Mouse (Mus musculus) forebrain, embryonic 15.5 days (tissue): ENCODE measurements around the gene Ddx5. TPM values are rescaled to one million over a fixed set of nuclear protein-coding genes. Genes with fewer than 3 reads are reported as not detected.

Experiments used
- ATAC-seq: fragments of 200-750 bp; cut with Nextera tagmentation; replicated peaks from 2 replicates; pipeline ENCODE4 v1.8.0; 2017; ENCODE audit warnings: mild to moderate bottlenecking, moderate TSS enrichment, moderate library complexity
- H3K27ac ChIP-seq: fragments of 300-500 bp; sonication (generic); replicated peaks from 2 replicates; pipeline ENCODE4 v1.5.1; 2015; ENCODE audit warnings: mild to moderate bottlenecking, inconsistent platforms
- H3K27me3 ChIP-seq: fragments of 300-500 bp; sonication (generic); 2 replicates; pipeline ENCODE4 v1.6.1; 2015; ENCODE audit warnings: inconsistent platforms
- H3K36me3 ChIP-seq: fragments of 300-500 bp; sonication (generic); 2 replicates; pipeline ENCODE4 v1.6.1; 2015; ENCODE audit warnings: mild to moderate bottlenecking, inconsistent platforms
- H3K4me1 ChIP-seq: fragments of 300-500 bp; sonication (generic); 2 replicates; pipeline ENCODE4 v1.6.1; 2015; ENCODE audit warnings: inconsistent platforms
- H3K4me2 ChIP-seq: fragments of 300-500 bp; sonication (generic); replicated peaks from 2 replicates; pipeline ENCODE4 v1.6.1; 2015; ENCODE audit warnings: mild to moderate bottlenecking, inconsistent platforms
- H3K4me3 ChIP-seq: fragments of 300-500 bp; sonication (generic); 2 replicates; pipeline ENCODE4 v1.5.1; 2015; ENCODE audit warnings: mild to moderate bottlenecking, inconsistent platforms
- H3K9ac ChIP-seq: fragments of 300-500 bp; sonication (generic); replicated peaks from 2 replicates; pipeline ENCODE4 v1.6.1; 2015; ENCODE audit warnings: mild to moderate bottlenecking, inconsistent platforms
- H3K9me3 ChIP-seq: fragments of 300-500 bp; sonication (generic); 2 replicates; pipeline ENCODE4 v1.6.1; 2016; ENCODE audit warnings: inconsistent platforms
- WGBS: fragments of 180-500 bp; shearing (Covaris S2); methylation state at CpG from one replicate; pipeline ENCODE4 v1.1.7; 2015; ENCODE audit warnings: mixed read lengths; 5-methylcytosine and 5-hydroxymethylcytosine counted together
- polyA plus RNA-seq: library from polyadenylated mRNA; unstranded; fragments of >200 nt; fragmentation: Nextera tagmentation; extraction: Ambion mirVana; gene quantifications from 2 replicates; pipeline ENCODE4 v1.2.1, GENCODE M21; 2015

The Ddx5 gene
- polyA plus RNA-seq, 1 experiment from 2014 or later = 520 TPM

DNA sequence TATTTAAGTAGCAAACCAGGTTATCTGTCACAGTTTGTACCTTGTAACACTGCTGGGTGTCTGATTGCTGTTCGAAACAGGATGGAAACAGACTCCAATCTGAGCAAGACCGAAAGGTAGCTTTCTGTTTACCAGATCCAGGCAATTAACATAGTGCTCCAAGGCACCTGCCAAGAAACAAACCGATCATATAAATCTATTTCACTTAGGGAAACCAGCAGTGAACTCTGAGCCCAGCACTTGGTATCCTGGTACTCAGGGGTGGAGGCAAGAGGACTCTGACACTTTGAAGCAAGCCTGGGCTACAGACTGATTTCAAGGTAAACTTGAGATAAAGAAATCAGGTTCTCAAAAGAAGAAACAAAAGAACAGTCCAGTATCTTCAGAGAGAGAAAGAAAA, 11.6 kb downstream of the Ddx5 start:
- H3K36me3 ChIP-seq = peaks cover 58% of the 10 kb centered on the region
- no peaks in the 10 kb centered on the region for H3K27me3 ChIP-seq
- WGBS = 95% methylated on average over 3 of the region's 3 CpGs
- H3K4me2 ChIP-seq = no peak overlapping the region
- ATAC-seq = no peak
- peaks cover 25% of the 10 kb centered on the region for H3K4me1 ChIP-seq
- H3K4me3 ChIP-seq = no peak overlapping the region
- no peak overlapping the region for H3K27ac ChIP-seq
- 0 out of 2 replicates have a peak overlapping the region, but pooled peaks have one; percentile 10 for H3K9ac ChIP-seq
- H3K9me3 ChIP-seq = no peaks in the 10 kb centered on the region

DNA sequence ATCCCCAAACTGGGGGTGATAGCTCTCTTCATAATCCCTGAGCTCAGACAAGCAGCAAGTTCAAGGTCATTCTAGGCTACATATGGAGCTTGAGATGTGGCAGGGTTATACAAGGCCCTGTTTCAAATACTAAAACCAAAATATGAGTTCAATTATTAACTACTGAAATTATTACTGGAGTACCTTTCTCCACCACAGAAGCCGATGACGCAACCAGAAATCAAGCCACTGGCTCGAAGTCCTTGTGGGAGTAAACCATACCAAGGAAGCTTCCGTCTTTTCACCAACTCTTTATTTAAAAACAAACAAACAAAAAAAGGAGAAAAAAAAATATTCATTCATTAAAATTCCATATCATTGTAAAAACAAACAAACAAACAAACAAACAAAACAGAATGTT, 12.0 kb downstream of the Ddx5 start:
- 97% methylated on average over 4 of the region's 4 CpGs for WGBS

DNA sequence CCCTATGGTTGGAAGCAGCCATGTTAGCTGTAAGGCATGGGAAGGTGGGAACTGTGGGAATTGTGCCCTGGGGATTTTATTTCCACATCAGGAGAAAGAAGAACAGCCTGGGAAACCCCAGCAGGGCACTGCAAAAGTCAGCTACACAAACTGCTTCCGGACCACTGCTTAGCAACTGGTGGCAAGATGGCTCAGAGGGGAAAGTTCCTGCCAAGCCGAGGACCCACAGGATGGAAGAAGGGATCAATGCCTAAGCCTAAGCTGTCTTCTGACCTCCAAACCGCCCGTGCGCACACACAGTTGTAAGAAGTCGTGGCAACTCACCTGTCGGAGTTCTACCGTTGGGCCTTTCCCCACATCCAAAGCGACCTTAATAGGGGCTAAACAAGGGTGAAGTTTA, 15.9 kb downstream of the Ddx5 start:
- Histone ChIP-seq H3K36me3 (peaks cover 55% of the 10 kb centered on the region), H3K4me1 (0 out of 2 replicates have a peak, but pooled peaks cover 3% of the 10 kb centered on the region), H3K4me3 (no peak overlapping the region), H3K9me3 (no peaks in the 10 kb centered on the region), H3K27ac (no peak overlapping the region), H3K4me2 (no peak overlapping the region), H3K27me3 (no peaks in the 10 kb centered on the region), H3K9ac (no peak overlapping the region)
- no peak for ATAC-seq
- 91% methylated on average over 9 of the region's 9 CpGs for WGBS

More for the DNA sequence above, 12.0 kb downstream of the Ddx5 start:
- Histone ChIP-seq H3K4me2 (no peak overlapping the region), H3K4me3 (no peak overlapping the region), H3K4me1 (peaks cover 25% of the 10 kb centered on the region), H3K27me3 (no peaks in the 10 kb centered on the region), H3K27ac (no peak overlapping the region), H3K9ac (no peak overlapping the region), H3K36me3 (peaks cover 58% of the 10 kb centered on the region), H3K9me3 (no peaks in the 10 kb centered on the region)
- no peak for ATAC-seq

DNA sequence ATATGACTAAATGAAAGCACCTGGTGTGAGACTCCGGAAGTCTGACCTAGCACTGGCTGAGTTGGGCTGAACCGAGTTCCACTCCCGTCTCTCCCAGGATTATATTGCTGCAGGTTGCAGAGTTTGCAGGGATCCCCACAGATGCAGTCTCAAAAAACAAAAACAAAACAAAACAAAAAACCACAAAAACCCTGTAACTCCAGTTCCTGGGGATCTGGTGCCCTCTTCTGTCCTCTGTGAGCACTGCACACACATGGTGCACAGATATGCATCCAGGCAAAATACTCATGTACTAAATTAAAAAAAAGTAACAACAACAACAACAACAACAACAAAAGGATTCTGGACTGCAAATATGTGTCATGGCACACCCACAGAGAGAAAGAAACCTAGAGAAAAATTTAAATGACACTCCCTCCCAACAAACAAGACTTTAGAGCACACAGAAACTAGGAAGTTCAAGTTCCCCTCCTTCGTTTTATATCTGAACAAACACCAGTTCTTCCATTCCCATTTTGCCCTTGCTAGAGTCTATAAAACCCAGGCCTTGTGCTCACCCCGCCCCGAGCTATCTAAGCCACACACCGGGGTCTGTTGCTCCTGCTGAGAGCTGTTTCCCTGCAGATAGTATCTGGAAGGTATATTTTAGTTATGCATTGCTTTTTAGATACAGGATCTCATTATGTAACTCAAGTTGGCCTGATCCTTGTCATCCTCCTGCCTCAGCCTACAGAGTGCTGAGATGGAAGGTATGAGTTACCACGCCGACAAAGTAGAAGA, 18.6 kb downstream of the Ddx5 start:
- ATAC-seq = no peak
- Histone ChIP-seq H3K9me3 (no peaks in the 10 kb centered on the region), H3K4me1 (no peaks in the 10 kb centered on the region), H3K27ac (no peak overlapping the region), H3K4me2 (no peak overlapping the region), H3K36me3 (peaks cover 64% of the 10 kb centered on the region), H3K4me3 (no peak overlapping the region), H3K9ac (no peak overlapping the region), H3K27me3 (no peaks in the 10 kb centered on the region)
- 98% methylated on average over 9 of the region's 9 CpGs for WGBS

DNA sequence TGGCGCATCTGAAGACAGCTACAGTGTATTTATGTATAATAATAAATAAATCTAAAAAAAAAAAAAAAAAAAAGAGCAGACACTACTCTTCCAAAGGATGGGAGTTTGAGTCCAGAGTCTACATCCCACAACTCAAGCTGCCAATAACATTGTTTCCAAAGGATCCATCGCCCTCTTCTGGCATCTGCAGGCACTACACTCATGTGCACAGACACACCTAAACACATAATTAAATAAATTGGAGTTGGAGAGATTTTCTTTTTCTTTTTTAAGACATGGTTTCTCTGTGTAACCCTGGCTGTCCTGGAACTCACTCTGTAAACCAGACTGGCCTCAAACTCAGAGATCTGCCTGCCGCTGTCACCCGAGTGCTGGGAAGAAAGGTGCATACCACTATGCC, 21.5 kb downstream of the Ddx5 start:
- Histone ChIP-seq H3K27me3 (no peaks in the 10 kb centered on the region), H3K4me2 (no peak overlapping the region), H3K36me3 (peaks cover 35% of the 10 kb centered on the region), H3K4me1 (no peaks in the 10 kb centered on the region), H3K9ac (no peak overlapping the region), H3K4me3 (no peak overlapping the region), H3K27ac (no peak overlapping the region), H3K9me3 (no peaks in the 10 kb centered on the region)
- ATAC-seq = no peak
- 94% methylated on average over 4 of the region's 4 CpGs for WGBS

DNA sequence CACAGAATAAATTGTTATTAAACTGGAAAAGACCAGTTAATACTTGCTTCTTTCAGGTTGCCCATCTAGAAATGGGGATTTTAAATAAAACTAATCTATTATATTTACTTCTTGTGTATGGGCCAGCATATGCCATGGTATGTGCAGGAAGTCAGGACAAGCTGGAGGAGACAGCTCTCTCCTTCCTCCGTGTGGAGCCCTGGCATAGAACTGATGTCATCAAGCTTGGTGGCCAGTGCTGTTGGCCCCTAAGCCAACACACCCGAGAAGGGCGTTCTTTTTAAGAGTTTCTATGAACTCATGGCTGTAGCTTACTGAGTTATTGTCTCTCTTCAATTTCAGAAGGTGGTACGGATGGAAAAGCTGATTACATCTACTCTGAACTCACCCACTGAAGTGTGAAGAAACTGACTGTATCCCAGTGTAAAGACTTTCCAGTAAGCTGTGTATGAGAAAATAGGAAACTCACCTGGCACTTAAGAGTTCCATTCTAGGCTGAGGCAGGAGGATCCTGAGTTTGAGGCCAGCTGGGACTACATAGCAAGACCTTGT, 22.3 kb downstream of the Ddx5 start:
- Histone ChIP-seq H3K36me3 (peaks cover 29% of the 10 kb centered on the region), H3K27me3 (no peaks in the 10 kb centered on the region), H3K4me3 (no peak overlapping the region), H3K27ac (no peak overlapping the region), H3K4me1 (no peaks in the 10 kb centered on the region), H3K4me2 (no peak overlapping the region), H3K9ac (no peak overlapping the region), H3K9me3 (no peaks in the 10 kb centered on the region)
- WGBS = 90% methylated on average over 4 of the region's 4 CpGs
- ATAC-seq = no peak

DNA sequence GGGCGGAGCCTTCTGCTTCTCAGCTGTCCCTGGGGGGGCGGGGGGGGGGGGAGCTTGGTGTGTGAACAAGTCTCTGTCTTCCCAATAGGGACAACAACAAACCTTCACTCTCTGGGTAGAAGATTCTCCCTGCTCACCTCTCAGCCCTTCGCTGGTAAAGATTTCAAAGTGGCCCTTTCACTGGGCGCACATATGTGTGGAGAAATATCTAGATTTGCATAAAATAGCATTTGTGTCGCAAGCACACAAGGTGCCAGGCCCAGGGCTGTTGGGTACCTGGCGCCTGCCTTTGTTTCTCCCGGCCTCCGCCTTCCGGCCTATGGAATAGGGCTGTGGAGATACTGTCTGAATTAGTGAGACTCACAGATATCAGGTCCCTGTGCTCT, 26.2 kb downstream of the Ddx5 start:
- ATAC-seq = no peak
- Histone ChIP-seq H3K27ac (no peak overlapping the region), H3K9me3 (no peaks in the 10 kb centered on the region), H3K9ac (no peak overlapping the region), H3K36me3 (peaks cover 13% of the 10 kb centered on the region), H3K4me3 (no peak overlapping the region), H3K27me3 (no peaks in the 10 kb centered on the region), H3K4me2 (no peak overlapping the region), H3K4me1 (no peaks in the 10 kb centered on the region)
- 78% methylated on average over 9 of the region's 9 CpGs for whole genome bisulfite sequencing

DNA sequence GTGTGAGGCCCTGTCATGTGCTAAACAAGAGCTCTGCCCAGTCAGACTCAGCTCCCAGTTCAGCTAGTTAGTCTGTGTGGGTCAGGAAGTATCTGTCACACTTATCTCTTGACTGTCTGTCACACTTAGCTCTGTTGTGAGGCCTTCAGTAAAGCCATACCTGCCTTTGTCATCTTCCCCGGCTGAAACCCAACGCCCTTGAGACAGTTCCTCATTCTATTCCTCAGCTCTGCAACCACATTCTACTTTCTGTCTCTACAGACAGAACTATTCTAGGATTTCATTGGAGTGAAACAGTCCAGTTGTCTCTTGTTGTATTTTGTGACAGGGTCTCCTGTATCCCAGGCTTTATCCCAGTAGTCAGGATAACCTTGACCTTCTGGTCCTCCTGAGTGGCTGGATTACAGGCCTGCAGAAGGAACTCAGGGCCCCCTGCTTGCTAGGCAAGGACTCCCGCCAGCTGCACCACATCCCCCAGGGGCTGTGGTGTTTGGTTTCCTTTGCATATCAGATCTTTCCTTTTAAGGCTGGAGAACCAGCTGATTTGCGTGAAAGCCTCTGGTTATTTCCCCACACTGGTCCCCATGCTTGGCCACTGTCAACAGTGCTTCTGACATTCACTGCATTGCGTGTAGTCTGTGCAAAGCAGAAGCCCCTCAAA, 26.7 kb downstream of the Ddx5 start:
- Histone ChIP-seq H3K36me3 (peaks cover 8% of the 10 kb centered on the region), H3K27me3 (no peaks in the 10 kb centered on the region), H3K4me1 (no peaks in the 10 kb centered on the region), H3K9me3 (no peaks in the 10 kb centered on the region), H3K4me3 (no peak overlapping the region), H3K9ac (no peak overlapping the region), H3K4me2 (no peak overlapping the region), H3K27ac (no peak overlapping the region)
- WGBS = 60% methylated on average over 5 of the region's 5 CpGs
- ATAC-seq = no peak

DNA sequence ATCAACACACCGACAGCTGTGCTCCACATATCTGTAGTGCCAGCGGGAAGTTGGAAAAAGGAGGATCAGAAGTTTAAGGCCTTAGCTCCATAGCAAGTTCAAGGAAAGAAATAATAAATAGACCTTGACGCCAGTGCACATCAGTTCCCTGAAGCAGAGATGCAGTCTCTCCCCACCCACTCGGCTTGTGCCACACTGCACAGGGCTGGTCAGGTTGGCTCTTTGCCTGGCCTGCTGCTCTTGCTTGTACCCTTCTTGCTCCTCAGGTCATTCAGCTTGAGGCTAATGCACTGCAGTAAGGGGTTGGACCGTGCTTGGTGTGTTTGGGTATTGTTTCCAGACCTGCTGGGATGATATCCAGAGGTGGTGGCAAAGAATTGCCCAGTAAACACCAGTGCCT, 28.5 kb downstream of the Ddx5 start:
- Histone ChIP-seq H3K4me1 (no peaks in the 10 kb centered on the region), H3K4me3 (no peak overlapping the region), H3K4me2 (no peak overlapping the region), H3K9me3 (no peaks in the 10 kb centered on the region), H3K27me3 (no peaks in the 10 kb centered on the region), H3K9ac (no peak overlapping the region), H3K27ac (no peak overlapping the region), H3K36me3 (no peaks in the 10 kb centered on the region)
- WGBS = 91% methylated on average over 5 of the region's 5 CpGs
- no peak for ATAC-seq

DNA sequence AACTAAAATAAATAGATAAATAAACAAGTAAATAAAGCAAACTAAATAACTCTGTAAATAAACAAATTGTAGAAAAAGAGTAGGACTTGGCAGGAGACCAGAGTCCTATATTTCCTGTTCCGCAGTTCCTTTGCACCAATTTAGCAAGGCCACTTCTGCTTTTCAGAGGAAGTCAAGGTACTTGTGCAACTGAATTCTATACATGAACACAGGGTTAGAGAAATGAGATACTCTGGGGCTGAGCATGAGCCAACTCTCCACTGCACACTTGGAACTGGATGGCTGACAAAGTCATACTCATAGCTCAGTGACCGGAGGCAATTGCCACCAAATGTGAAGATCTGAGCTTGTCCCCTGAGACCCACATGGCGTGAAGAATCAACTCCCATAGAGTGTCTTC, 30.0 kb downstream of the Ddx5 start:
- no peaks in the 10 kb centered on the region for H3K27me3 ChIP-seq
- H3K4me3 ChIP-seq = no peak overlapping the region
- H3K36me3 ChIP-seq = no peaks in the 10 kb centered on the region
- no peak overlapping the region for H3K27ac ChIP-seq
- H3K4me2 ChIP-seq = no peak overlapping the region
- no peak for ATAC-seq
- 97% methylated on average over 3 of the region's 3 CpGs for WGBS
- H3K9ac ChIP-seq = no peak overlapping the region
- H3K9me3 ChIP-seq = no peaks in the 10 kb centered on the region
- H3K4me1 ChIP-seq = no peaks in the 10 kb centered on the region

DNA sequence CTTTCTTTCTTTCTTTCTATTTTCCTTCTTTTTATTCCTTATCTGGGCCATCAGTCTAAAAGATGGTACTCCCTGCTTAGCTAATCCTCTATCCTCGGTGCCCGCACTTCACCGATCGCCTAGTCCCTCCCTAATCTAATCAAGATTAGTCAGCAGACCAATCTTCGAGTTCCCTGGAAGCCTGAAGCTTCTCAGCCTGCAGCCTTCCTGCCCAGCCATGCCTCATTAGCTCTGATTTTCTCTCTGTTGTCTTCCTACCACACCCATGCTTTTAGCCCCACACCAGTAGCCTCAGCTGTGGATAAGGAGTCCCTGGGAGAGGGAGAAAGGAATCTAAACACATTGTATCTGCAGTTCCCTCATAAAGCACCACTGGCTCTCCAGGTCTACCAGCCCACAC, 33.4 kb downstream of the Ddx5 start:
- Histone ChIP-seq H3K4me1 (no peaks in the 10 kb centered on the region), H3K27ac (no peak overlapping the region), H3K4me3 (no peak overlapping the region), H3K36me3 (no peaks in the 10 kb centered on the region), H3K9ac (no peak overlapping the region), H3K9me3 (no peaks in the 10 kb centered on the region), H3K27me3 (no peaks in the 10 kb centered on the region), H3K4me2 (no peak overlapping the region)
- 20% methylated on average over 5 of the region's 5 CpGs for WGBS
- no peak for ATAC-seq

DNA sequence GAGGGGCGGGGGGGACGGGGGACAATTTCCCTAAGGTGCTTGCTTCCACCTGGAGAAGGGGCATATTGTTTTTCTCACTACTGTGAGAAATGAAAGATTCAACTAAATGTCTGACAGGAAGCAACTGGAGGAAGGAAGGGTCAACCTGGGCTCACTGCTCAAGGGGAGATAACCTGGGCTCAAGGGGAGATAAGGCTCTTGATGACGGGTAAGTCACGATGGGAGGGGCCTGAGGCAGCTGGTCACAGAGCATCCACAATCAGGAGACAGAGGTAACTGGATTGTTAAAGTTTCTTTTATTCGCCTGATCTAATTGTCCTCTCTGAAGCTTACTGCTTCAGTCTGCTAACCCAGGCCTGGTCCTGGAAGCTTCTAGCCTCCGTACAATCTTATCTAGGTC, 35.7 kb downstream of the Ddx5 start:
- no peak overlapping the region for H3K27ac ChIP-seq
- no peak for ATAC-seq

More for the DNA sequence above, 35.7 kb downstream of the Ddx5 start:
- Histone ChIP-seq H3K4me2 (no peak overlapping the region), H3K9me3 (no peaks in the 10 kb centered on the region), H3K36me3 (no peaks in the 10 kb centered on the region), H3K4me3 (no peak overlapping the region), H3K27me3 (no peaks in the 10 kb centered on the region), H3K4me1 (no peaks in the 10 kb centered on the region), H3K9ac (no peak overlapping the region)
- 91% methylated on average over 6 of the region's 6 CpGs for WGBS
